Mouse (Mus musculus) large intestine, adult 2 months (tissue): ENCODE results near the gene Gm20431. TPM values are rescaled to one million over a fixed set of nuclear protein-coding genes. Genes with fewer than 3 reads are reported as not detected.

Experiments
- DNase-seq: peaks from one replicate; pipeline ENCODE4 v3.0.0-alpha.2; 2012; ENCODE audit warnings: low read depth, low spot score
- WGBS: fragments of 180-500 bp; shearing (Covaris S2); methylation state at CpG from one replicate; pipeline ENCODE4 v1.1.7; 2018; 5-methylcytosine and 5-hydroxymethylcytosine counted together
- polyA plus RNA-seq: library from polyadenylated mRNA; depleted of rRNA; stranded (reverse); fragments of >200 nt; gene quantifications from 2 replicates; pipeline ENCODE4 v1.2.3, GENCODE M21; 2012

Gene Gm20431
- polyA plus RNA-seq, 1 experiment: not detected

DNA sequence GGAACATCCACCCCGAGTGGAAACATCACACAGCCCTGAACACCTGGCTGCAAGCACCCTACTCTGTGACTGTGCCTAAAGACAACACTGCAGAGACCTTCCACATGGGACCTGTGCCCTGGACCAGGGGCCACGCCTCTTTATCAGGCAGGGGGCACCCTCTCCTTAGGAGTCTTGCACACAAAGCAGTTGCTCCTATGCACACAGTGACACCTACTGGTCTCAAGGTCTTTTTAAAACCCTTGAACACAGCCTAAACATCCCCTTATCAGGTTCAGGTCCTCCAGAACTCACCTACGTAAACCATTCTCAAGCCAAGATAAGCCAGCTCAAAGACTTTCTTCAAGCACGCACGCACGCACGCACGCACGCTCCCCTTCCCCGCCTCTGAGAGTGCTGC is 50.0 kb downstream of the Gm20431 start:
- DNase-seq: no peak
- 88% methylated on average over 10 of the region's 10 CpGs for WGBS

DNA sequence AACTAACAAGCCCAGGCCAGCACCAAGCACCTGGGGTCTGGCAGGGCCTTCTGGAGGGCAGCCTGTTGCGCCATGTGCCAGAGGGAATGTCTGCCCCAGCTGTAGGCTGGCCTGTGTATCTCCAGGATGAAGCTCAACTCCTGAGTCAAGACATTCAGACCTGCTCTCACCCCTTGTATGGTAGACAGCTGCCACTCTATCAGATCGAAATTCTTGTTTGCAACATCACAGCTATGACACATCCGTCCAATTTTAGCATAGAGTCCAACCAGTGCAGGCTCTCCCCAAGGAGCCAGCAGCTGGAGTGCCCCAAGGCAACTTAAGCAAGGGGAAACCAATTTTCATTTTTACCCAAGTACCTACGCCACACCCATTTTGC is 54.6 kb downstream of the Gm20431 start:
- WGBS: 79% methylated on average over 4 of the region's 4 CpGs
- DNase-seq: no peak

DNA sequence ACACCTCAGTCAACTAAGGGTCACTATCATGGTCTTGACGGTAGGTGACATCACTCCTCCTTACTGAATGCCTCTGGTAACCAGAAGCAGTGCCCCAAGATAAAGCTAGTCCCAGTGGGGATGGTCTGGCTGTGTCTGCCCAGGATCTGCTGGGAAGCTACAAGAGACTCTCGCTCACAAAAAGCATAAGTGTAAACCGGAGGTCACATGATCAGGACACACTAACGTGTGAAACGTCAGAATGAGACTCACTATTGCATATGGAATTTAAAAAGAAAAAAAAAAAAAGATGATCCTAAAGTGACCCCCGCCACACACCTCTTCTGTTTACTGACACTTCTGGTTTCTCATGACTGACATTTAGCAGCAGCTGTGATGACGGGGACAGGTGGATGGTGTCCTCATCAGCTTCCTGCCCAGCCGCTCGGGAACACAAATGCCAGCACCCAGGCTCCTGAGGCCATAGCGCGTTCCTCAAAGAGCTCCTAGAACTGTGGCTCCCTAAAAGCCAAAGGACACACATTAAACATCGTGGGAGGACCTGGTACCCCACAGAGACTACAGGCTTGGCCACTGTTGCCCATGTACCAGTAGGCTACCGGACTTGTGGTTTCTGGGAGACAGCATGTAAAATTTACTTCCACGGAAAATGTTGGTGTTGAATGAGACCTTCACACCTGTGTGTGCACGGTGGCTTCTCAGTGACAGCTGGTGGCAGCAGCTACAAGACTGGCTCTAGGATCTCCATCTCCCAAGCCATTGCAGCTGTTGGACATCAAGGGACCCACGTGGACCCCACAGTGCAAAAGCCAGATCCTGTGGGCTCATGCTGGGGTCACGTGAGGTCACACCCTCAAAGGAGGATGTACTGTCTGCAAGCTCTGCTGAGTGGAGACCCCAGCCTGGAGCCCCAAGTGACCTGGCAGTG is 55.2 kb downstream of the Gm20431 start:
- DNase-seq: no peak
- 70% methylated on average over 17 of the region's 17 CpGs for WGBS

DNA sequence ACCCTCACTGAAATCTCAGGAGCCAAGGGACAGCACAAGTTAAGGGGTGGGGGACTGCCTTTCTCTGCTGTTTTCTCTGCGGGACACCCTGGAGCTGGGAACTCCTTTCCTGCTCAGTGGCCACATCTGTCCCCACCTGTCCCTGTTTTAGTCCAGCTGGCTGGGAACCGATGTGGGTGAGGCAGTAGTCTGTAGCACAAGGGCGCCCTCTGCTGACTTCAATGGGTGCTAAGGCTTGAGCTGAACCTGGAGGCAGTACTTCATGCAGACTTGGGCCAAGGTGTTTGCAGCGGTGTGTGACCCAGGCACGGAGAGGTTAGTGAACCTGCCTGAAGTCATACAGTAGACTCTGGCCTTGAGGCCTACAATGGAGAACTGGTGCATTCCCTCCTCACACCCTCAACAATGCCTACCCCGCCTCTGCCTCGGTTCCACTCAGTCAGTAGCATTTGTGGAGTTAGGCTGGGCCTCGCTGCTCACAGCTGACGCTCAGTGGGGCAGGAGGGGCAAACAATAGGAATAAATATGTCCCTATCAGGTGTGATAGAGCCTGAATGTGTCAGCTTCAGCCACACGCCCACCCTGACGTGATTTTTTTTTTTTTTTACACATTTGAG is 56.0 kb downstream of the Gm20431 start:
- WGBS: 34% methylated on average over 11 of the region's 11 CpGs

DNA sequence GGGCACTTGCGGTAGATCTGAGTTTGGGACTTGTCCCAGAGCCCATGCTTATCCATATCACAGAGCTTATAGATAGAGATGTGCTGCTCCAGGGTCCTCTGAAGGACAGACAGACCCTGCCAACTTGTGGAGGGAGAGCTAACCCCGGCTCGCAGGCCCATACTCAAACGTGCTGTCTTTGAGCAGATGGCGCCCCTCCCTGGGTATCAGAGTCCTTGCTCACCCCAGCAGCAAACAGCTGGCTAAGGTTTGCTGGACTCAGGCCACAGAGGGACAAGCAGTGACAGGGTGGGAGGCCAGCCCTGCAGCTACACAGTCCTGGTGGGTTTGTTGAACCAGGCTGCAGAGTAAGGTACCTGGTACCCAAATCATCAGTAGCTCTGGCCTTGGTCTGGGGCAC is 58.3 kb downstream of the Gm20431 start:
- WGBS: 65% methylated on average over 5 of the region's 5 CpGs
- no peak for DNase-seq

More for the DNA sequence above, 56.0 kb downstream of the Gm20431 start:
- DNase-seq: peak; percentile 73

DNA sequence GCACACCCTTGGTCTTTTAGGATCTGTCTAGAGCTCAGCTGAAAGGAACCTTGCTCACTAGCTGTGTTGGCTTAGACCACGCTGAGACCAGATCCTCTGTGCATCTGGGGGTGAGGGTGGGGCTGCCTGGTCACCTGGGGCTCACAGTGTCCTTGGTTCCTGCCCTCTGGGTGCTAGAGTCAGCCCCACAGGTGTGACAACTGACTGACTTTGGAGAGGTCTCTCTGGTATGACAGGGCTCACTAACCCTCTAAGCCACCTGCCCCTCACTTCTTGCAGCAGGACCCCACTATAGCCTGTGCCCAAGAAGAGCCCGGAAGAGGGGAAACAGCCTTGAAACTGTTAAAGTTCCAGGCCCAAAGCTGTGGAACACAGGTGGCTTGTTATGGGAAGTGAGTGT is 58.9 kb downstream of the Gm20431 start:
- DNase-seq: no peak
- 75% methylated on average over 2 of the region's 2 CpGs for WGBS

DNA sequence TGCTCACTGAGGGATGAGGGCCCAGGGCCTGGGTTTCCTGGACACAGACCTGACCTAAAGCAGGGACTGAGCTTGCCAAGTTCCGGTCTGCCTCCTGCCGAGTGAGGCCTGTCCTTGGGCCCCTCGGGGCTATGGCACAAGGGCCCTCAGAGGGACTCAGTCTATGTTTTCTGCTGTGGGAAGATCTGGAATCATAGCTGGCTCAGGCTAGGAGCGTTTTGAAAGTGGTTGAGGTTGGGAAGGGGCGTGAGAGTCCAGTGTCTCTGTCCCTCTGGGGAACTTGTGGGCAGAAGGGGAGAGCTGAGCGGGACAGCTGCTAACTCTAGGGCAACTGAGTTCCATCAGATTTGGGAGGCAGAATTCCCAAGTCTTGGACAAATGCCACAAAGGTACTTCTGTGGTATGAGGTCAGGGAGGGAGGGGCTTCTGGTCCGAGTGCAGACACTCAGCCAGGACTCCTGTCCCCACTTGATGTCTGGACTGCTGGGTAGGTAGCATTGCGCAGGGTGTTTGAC is 60.8 kb downstream of the Gm20431 start:
- no peak for DNase-seq

DNA sequence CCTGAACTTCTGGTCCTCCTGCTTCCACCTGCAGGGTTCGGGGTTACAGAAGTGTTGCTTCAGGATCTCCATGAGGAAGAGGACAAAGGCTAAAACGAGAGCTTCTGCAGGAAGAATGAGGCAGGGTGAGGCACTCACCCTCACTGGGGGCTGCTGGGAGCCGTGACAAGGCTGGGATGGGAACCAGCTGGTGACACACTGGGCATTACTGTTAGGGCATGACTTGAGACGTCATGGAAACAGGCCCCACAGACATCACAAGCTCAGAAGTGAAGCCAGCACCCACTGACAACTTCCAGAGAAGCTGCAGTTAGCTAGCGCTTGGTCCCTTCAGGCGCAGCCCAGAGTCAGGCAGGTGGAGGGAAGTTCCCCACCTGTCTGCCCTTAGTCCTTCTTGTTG is 61.4 kb downstream of the Gm20431 start:
- no peak for DNase-seq
- WGBS: 66% methylated on average over 6 of the region's 6 CpGs

More for the DNA sequence above, 60.8 kb downstream of the Gm20431 start:
- 81% methylated on average over 8 of the region's 8 CpGs for WGBS

DNA sequence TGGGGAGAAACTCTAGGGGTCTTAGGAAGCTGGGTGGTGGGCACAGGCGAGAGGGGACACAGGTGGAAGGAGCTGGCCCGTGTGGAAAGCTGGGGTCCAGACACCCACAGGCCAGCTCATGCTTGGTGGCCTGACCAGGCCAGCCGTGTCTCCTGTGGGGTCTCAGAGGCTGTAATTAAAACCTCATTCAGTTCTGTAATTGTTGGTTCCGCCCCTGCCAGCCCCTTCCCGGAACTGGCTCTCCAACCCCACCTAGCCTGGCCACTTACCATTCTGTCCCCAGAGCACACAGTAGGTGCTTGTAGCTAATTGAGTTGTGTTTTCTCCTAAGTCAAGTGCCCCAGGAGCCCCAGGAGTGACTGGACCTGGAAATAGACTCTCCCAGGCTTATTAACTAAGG is 62.1 kb downstream of the Gm20431 start:
- DNase-seq: no peak
- WGBS: 87% methylated on average over 5 of the region's 5 CpGs

DNA sequence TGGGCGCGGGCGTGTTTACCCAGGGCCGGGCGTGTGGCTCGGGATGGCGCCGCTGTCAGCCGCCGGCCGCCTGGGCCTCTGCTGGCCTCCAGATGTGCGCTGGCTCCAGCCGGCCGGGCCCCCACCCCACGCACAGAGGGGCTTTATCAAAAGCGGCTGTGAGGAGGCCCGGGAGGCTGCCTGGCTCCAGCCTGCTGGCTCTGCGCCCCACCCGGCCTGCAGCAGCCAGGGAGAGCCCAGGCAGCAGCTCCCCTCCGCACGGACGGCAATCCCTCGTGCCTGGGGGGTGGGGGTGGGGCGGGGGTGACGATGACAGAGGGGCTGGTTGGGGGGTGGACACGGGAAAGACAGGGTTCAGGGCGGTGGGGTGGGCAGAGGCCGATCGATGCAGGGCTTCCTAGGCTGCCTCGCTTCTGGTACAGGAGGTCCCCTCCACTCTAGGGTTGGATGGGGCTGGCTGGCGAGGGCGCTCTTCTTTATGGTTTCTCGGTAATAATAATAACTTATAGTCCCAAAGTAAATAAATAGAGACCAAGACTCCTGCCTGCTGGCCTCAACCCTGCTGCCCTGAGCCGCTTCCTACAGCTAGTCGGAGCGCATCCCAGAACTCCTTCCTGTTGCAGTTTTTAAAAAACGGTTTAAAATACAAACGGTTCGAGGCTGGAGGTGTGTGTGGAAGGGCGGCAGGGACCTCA is 63.7 kb downstream of the Gm20431 start:
- 33% methylated on average over 40 of the region's 40 CpGs for WGBS
- DNase-seq: no peak

DNA sequence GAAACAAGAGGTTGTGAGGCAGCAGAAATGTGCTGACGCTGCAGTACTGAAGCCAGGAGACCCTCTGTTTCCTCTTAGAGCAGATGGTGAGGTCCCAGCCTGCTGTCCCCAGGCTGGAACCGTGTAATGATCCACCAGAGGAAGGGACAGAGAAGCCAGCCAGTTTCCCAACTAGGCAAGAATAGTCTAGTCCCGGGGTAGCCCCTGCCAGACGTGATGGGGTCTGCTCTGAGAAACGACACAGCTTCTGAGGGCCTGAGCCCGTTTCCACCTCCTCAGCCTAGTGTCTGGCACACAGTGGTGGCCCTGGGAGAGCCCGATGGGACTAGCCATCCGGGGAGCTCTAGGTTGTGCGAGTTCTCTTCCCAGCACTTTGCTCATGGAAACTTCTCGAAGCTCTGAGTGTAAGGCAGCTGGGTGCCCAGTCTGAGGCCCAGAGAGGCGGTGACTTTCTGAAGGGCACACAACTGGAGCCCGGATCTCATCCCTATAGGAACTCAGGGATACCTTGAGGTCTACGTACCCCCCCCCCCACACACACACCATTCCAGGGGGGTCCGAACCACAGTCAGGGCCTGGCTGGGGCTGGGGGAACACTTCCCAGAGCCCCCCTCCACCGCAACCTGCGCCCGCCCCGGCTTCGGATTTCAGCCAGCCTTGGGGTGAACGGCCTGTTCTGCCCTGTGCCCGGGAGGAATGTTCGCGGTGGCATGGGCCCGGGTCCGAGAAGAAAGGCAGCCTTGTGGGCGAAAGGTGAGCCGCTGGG is 64.4 kb downstream of the Gm20431 start:
- no peak for DNase-seq
- WGBS: 61% methylated on average over 27 of the region's 27 CpGs

DNA sequence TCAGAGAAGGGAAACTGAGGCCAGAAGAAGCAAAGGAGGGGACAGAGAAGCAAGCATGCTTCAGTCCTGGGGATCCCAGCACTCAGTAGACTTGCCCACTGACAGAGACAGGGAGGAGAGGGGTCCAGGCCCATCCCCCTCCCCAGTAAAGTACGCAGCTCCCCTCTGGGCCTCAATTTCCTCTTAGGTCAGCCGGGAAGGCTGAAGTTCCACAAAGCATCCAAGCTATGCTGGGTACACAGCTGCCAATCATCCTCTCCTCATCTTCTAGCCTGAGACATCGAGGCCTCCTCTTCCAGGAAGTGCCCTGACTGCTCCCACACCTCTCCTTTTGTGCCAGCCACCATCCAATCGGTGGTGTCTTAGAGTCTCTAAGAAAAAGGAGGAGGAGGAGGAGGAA is 65.0 kb downstream of the Gm20431 start:
- WGBS: 64% methylated on average over 4 of the region's 4 CpGs
- no peak for DNase-seq

DNA sequence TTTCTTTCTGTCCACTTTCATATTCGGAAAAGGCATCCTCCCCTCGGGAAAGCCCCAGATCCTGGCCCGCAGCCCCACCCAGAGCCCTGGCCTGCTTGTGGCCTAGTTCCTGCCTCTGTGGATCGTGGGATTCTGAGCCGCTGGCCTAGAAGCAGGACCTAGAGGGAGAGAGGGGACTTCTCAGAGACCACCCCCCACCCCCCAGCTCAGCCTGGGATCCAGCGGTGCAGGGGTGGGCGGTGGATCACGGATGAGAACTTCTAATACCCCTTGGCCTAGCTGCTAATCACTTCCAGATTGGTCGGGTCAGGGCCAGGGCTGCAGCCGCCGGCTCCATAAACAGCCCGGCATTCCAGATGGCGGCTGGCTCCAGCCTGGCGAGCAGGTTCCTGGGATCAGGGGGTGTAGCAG is 65.5 kb downstream of the Gm20431 start:
- WGBS: 62% methylated on average over 14 of the region's 14 CpGs
- DNase-seq: no peak

DNA sequence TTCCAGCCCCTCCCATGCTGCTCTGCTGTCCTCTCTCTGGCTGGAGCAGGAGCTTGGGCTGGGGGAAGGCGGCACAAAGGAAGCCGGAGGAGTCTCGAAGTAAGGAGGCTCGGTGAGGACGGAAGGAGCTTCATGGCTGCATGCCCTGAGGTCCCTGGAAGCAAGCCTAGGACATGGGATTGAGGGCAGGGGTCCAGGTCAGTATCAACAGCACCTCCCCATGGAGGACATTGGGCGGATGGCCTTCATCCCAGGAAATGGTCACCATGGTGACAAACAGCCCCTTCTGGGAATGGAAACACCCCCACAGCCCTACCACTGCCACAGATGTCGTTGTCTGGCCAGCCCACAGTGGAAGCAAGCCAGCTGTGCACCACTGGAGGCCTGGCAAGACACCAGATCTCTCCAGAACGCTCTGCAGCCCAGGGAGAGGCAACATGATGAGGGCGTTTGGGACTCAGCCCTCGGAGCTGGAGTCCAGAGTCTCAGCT is 66.8 kb downstream of the Gm20431 start:
- WGBS: 52% methylated on average over 10 of the region's 10 CpGs
- DNase-seq: no peak

DNA sequence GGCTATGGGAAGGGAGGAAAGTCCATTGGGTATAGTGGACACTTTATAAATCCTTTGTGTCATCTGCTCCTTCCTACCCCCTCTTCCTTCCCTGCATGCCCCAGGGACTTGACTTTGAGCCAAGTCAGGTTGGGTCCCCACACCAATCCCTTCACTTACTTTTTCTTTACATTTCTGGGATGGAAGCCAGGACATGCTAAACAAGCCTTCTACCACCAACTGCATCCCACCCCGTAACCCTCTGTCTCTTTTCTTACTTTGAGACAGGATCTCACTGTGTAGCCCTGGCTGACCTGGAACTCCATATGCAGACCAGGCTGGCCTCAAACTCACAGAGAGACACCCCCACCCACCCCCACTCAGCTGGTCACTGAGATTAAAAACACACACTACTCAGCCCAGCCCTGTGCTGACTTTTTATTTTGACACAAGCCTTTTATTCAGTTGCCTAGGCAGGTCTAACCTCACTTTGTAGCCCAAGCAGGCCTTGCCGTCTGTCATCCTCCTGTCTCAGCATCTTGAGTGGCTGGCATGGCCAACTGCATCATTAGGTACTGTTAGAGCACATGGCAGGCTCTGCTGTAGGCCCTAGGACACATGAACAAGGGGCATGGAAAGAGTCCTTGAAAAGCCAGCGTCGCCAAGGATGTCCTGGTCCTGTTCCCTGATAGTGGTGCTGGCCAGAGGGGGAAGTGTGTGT is 67.6 kb downstream of the Gm20431 start:
- 88% methylated on average over 4 of the region's 4 CpGs for WGBS
- no peak for DNase-seq

DNA sequence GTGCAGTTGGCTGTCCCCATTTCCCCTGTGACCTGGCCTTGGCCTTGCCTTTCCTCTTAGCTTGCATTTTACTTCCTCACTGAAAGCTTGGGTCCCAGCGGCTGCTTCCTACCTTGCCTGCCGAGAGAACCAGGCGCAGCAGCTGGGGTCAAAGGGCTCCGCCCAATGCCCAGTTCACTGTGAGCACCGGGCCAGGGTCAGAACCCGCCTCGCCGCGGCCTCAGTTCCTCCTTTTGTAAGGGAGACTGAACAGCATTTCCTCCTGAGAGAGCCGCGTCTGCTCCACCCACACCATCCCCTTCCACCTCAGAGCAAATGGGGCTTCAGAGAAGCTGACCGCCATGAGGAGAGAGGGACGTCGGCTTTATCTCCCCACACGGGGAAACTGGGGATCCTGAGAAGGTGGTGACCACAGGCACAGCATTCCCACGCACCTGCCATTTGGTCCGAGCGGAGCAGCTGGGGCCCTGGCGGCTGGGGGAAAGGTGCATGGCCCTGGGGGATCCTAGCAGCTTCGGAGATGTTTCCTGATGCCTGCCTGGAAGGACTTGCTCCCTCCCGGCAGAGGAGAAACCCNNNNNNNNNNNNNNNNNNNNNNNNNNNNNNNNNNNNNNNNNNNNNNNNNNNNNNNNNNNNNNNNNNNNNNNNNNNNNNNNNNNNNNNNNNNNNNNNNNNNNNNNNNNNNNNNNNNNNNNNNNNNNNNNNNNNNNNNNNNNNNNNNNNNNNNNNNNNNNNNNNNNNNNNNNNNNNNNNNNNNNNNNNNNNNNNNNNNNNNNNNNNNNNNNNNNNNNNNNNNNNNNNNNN is 72.3 kb downstream of the Gm20431 start:
- DNase-seq: no peak
- 40% methylated on average over 21 of the region's 21 CpGs for WGBS

DNA sequence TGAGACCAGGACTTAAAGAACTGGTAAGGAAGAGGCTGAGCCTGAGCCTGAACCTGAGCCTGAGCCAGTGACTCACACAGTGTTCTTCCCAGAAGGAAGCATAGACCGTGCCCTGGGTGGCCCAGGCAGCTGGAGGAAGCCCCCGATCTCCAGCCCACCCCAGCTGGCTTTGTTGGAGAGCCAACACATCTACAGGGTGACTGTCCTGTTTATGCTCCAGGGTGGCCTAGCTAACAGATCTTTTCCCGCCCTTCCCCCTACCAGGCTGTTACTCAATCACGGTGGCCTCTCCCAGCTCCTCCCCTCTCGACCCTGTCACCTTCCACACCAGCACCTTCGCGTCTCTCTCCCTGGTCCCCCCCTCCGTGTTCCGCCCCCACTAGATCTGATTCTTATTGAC is 74.3 kb downstream of the Gm20431 start:
- no peak for DNase-seq
- 33% methylated on average over 9 of the region's 9 CpGs for WGBS

DNA sequence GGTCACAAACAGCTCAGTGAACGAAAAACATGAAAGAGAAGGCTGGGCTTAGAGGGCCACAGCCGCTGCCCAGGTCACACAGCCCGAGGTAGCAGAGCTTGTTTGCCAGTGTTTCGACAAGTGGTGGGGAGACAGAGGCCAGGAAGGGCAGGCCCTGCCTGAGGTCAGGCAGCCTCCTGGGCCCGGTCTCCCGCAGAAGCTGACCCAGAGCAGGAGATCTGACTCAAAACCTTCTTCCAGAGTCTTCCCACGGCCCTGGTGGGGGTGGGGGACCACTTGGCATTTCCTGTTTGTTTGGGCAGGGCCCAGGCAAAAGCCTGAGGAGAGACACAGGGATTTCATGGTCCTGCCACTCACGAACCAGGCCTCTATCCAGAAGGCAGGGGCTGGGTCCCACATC is 75.3 kb downstream of the Gm20431 start:
- WGBS: 65% methylated on average over 8 of the region's 8 CpGs
- no peak for DNase-seq
